Mouse (Mus musculus) adrenal gland, adult 8-10 months (tissue): Measurements from ENCODE around the gene Ube2v1. TPM values are rescaled to one million over a fixed set of nuclear protein-coding genes. Genes with fewer than 3 reads are reported as not detected.
A peak's percentile ranks its signal among the peaks of the same experiment; 100 is the strongest.
"Not testable (repeated sequence)": the region's sequence is repeated elsewhere in the genome, so short reads cannot be mapped to it uniquely, and the experiment has no call there.

ENCODE experiments used
- DNase-seq: peaks from one replicate; pipeline ENCODE4 v3.0.0; 2022
- total RNA-seq, 4 experiments: library from RNA; stranded (reverse); gene quantifications; 2 replicates each; pipeline ENCODE4 v1.2.4; 2022

Ube2v1 gene
- total RNA-seq, 4 experiments from 2014 or later: 175 to 197 (median 191) TPM

DNA sequence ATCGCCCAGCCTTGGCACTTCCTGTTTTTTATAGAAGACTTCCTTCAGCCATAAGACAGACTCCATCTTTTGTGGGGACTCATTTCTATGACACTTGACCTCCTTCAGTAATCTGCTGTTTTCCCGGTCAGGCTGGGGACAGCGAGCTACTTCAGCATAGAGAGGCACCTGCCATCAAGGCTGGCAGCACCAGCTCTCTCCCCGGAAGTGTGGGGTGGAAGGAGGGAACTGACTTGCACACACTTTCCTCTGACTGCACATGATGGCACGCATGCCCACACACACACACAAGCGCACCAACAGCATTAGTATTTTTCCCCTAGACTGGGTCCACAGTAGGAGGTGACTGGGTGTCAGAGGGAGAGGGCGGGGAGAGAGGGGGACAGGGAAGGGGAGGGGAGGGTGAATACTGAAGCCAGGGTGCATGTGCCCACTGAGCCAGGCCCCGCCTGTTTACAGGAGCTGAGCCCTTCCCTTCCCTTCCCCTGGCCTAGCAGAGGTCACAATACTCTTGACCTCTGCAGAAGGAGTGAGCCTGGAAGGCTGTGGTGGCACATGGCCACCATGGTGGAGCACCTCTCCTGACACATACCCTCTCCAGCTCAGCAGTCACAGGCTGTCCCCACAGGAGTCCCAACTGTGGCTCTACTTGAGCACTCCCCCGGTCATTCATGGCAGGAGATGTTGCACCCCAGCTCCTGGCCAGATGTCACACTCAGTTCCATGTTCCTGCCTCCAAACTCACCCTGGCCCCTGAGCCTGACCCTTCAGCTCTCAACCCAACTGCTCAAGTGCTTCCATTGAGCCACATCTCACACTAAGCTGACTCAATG is 10.4 kb downstream of the Ube2v1 start:
- DNase-seq: no peak

DNA sequence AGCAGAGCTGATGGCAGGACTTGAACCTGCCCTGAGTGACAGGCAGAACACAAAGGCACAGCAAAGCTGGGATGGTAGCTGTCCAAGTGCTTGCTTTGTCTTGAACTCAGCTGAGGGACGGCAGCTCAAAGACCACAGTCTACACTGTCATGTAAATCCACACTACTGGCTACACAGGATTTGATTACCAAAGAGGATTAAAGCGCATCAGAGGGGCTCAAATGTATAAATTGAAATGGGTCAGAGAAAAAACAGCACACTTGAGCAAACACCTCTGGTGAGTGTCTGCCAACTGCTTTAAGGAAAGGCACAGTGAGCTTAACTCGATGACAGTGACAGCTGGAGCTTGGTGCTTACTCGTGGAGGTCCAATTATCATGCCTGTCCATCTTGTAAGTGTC is 14.4 kb downstream of the Ube2v1 start:
- DNase-seq: no peak

DNA sequence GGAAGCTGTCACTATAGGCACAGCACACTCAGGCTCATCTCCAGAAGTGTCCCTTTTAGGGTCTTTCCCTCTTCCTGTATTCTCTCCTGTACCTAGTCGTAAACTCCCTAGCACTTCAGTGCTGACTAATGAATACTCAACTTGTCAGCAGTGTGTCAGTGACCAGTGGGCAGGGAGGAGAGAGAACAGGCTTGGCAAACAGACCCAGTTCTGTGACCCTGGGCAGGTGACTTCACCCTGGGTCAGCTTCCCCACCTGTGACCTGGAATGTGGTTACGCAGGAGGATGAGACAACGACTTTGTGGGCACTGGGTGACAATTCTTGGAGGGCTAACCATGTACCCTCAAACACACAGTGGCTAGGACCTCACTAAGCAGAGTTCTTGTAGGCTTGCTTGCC is 14.9 kb downstream of the Ube2v1 start:
- DNase-seq: no peak

DNA sequence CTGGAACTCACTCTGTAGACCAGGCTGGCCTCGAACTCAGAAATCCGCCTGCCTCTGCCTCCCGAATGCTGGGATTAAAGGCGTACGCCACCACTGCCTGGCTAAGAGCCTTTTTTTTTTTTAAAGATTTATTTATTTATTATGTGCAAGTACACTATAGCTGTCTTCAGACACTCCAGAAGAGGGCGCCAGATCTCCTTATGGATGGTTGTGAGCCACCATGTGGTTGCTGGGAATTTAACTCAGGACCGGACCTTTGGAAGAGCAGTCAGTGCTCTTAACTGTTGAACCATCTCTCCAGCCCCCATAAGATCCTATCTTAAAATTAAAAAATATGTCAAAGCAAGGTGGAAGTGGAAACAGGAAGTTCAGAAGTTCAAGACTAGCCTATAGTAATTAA is 18.6 kb downstream of the Ube2v1 start:
- not testable (repeated sequence) for DNase-seq

DNA sequence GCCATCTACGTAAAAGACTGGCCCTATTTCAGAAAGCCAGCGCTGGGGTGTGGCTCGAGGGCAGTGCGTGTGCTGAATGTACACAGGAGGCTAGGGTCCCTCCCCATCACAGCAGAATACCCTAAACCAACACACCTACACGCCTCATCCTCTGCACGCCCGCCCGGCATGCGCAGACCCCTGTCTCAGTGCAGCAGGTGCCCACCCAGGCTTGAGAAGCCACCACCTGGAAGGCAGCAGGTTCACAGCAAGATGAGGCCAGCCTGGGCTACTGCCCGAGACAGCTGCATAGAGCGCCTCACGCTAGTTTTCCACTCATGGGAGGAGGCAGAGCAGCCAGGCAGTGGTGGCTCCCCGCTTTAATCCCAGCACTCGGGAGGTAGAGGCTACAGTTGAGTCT is 19.8 kb downstream of the Ube2v1 start:
- no peak for DNase-seq

DNA sequence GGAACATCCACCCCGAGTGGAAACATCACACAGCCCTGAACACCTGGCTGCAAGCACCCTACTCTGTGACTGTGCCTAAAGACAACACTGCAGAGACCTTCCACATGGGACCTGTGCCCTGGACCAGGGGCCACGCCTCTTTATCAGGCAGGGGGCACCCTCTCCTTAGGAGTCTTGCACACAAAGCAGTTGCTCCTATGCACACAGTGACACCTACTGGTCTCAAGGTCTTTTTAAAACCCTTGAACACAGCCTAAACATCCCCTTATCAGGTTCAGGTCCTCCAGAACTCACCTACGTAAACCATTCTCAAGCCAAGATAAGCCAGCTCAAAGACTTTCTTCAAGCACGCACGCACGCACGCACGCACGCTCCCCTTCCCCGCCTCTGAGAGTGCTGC is 20.6 kb downstream of the Ube2v1 start:
- DNase-seq: no peak

DNA sequence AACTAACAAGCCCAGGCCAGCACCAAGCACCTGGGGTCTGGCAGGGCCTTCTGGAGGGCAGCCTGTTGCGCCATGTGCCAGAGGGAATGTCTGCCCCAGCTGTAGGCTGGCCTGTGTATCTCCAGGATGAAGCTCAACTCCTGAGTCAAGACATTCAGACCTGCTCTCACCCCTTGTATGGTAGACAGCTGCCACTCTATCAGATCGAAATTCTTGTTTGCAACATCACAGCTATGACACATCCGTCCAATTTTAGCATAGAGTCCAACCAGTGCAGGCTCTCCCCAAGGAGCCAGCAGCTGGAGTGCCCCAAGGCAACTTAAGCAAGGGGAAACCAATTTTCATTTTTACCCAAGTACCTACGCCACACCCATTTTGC is 25.2 kb downstream of the Ube2v1 start:
- no peak for DNase-seq

DNA sequence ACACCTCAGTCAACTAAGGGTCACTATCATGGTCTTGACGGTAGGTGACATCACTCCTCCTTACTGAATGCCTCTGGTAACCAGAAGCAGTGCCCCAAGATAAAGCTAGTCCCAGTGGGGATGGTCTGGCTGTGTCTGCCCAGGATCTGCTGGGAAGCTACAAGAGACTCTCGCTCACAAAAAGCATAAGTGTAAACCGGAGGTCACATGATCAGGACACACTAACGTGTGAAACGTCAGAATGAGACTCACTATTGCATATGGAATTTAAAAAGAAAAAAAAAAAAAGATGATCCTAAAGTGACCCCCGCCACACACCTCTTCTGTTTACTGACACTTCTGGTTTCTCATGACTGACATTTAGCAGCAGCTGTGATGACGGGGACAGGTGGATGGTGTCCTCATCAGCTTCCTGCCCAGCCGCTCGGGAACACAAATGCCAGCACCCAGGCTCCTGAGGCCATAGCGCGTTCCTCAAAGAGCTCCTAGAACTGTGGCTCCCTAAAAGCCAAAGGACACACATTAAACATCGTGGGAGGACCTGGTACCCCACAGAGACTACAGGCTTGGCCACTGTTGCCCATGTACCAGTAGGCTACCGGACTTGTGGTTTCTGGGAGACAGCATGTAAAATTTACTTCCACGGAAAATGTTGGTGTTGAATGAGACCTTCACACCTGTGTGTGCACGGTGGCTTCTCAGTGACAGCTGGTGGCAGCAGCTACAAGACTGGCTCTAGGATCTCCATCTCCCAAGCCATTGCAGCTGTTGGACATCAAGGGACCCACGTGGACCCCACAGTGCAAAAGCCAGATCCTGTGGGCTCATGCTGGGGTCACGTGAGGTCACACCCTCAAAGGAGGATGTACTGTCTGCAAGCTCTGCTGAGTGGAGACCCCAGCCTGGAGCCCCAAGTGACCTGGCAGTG is 25.8 kb downstream of the Ube2v1 start:
- no peak for DNase-seq

DNA sequence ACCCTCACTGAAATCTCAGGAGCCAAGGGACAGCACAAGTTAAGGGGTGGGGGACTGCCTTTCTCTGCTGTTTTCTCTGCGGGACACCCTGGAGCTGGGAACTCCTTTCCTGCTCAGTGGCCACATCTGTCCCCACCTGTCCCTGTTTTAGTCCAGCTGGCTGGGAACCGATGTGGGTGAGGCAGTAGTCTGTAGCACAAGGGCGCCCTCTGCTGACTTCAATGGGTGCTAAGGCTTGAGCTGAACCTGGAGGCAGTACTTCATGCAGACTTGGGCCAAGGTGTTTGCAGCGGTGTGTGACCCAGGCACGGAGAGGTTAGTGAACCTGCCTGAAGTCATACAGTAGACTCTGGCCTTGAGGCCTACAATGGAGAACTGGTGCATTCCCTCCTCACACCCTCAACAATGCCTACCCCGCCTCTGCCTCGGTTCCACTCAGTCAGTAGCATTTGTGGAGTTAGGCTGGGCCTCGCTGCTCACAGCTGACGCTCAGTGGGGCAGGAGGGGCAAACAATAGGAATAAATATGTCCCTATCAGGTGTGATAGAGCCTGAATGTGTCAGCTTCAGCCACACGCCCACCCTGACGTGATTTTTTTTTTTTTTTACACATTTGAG is 26.6 kb downstream of the Ube2v1 start:
- peak; percentile 77 for DNase-seq

DNA sequence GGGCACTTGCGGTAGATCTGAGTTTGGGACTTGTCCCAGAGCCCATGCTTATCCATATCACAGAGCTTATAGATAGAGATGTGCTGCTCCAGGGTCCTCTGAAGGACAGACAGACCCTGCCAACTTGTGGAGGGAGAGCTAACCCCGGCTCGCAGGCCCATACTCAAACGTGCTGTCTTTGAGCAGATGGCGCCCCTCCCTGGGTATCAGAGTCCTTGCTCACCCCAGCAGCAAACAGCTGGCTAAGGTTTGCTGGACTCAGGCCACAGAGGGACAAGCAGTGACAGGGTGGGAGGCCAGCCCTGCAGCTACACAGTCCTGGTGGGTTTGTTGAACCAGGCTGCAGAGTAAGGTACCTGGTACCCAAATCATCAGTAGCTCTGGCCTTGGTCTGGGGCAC is 28.9 kb downstream of the Ube2v1 start:
- DNase-seq: no peak

DNA sequence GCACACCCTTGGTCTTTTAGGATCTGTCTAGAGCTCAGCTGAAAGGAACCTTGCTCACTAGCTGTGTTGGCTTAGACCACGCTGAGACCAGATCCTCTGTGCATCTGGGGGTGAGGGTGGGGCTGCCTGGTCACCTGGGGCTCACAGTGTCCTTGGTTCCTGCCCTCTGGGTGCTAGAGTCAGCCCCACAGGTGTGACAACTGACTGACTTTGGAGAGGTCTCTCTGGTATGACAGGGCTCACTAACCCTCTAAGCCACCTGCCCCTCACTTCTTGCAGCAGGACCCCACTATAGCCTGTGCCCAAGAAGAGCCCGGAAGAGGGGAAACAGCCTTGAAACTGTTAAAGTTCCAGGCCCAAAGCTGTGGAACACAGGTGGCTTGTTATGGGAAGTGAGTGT is 29.5 kb downstream of the Ube2v1 start:
- DNase-seq: no peak

DNA sequence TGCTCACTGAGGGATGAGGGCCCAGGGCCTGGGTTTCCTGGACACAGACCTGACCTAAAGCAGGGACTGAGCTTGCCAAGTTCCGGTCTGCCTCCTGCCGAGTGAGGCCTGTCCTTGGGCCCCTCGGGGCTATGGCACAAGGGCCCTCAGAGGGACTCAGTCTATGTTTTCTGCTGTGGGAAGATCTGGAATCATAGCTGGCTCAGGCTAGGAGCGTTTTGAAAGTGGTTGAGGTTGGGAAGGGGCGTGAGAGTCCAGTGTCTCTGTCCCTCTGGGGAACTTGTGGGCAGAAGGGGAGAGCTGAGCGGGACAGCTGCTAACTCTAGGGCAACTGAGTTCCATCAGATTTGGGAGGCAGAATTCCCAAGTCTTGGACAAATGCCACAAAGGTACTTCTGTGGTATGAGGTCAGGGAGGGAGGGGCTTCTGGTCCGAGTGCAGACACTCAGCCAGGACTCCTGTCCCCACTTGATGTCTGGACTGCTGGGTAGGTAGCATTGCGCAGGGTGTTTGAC is 31.4 kb downstream of the Ube2v1 start:
- no peak for DNase-seq

DNA sequence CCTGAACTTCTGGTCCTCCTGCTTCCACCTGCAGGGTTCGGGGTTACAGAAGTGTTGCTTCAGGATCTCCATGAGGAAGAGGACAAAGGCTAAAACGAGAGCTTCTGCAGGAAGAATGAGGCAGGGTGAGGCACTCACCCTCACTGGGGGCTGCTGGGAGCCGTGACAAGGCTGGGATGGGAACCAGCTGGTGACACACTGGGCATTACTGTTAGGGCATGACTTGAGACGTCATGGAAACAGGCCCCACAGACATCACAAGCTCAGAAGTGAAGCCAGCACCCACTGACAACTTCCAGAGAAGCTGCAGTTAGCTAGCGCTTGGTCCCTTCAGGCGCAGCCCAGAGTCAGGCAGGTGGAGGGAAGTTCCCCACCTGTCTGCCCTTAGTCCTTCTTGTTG is 32.0 kb downstream of the Ube2v1 start:
- no peak for DNase-seq

DNA sequence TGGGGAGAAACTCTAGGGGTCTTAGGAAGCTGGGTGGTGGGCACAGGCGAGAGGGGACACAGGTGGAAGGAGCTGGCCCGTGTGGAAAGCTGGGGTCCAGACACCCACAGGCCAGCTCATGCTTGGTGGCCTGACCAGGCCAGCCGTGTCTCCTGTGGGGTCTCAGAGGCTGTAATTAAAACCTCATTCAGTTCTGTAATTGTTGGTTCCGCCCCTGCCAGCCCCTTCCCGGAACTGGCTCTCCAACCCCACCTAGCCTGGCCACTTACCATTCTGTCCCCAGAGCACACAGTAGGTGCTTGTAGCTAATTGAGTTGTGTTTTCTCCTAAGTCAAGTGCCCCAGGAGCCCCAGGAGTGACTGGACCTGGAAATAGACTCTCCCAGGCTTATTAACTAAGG is 32.7 kb downstream of the Ube2v1 start:
- no peak for DNase-seq

DNA sequence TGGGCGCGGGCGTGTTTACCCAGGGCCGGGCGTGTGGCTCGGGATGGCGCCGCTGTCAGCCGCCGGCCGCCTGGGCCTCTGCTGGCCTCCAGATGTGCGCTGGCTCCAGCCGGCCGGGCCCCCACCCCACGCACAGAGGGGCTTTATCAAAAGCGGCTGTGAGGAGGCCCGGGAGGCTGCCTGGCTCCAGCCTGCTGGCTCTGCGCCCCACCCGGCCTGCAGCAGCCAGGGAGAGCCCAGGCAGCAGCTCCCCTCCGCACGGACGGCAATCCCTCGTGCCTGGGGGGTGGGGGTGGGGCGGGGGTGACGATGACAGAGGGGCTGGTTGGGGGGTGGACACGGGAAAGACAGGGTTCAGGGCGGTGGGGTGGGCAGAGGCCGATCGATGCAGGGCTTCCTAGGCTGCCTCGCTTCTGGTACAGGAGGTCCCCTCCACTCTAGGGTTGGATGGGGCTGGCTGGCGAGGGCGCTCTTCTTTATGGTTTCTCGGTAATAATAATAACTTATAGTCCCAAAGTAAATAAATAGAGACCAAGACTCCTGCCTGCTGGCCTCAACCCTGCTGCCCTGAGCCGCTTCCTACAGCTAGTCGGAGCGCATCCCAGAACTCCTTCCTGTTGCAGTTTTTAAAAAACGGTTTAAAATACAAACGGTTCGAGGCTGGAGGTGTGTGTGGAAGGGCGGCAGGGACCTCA is 34.3 kb downstream of the Ube2v1 start:
- DNase-seq: no peak

DNA sequence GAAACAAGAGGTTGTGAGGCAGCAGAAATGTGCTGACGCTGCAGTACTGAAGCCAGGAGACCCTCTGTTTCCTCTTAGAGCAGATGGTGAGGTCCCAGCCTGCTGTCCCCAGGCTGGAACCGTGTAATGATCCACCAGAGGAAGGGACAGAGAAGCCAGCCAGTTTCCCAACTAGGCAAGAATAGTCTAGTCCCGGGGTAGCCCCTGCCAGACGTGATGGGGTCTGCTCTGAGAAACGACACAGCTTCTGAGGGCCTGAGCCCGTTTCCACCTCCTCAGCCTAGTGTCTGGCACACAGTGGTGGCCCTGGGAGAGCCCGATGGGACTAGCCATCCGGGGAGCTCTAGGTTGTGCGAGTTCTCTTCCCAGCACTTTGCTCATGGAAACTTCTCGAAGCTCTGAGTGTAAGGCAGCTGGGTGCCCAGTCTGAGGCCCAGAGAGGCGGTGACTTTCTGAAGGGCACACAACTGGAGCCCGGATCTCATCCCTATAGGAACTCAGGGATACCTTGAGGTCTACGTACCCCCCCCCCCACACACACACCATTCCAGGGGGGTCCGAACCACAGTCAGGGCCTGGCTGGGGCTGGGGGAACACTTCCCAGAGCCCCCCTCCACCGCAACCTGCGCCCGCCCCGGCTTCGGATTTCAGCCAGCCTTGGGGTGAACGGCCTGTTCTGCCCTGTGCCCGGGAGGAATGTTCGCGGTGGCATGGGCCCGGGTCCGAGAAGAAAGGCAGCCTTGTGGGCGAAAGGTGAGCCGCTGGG is 35.0 kb downstream of the Ube2v1 start:
- DNase-seq: no peak

DNA sequence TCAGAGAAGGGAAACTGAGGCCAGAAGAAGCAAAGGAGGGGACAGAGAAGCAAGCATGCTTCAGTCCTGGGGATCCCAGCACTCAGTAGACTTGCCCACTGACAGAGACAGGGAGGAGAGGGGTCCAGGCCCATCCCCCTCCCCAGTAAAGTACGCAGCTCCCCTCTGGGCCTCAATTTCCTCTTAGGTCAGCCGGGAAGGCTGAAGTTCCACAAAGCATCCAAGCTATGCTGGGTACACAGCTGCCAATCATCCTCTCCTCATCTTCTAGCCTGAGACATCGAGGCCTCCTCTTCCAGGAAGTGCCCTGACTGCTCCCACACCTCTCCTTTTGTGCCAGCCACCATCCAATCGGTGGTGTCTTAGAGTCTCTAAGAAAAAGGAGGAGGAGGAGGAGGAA is 35.6 kb downstream of the Ube2v1 start:
- DNase-seq: no peak

DNA sequence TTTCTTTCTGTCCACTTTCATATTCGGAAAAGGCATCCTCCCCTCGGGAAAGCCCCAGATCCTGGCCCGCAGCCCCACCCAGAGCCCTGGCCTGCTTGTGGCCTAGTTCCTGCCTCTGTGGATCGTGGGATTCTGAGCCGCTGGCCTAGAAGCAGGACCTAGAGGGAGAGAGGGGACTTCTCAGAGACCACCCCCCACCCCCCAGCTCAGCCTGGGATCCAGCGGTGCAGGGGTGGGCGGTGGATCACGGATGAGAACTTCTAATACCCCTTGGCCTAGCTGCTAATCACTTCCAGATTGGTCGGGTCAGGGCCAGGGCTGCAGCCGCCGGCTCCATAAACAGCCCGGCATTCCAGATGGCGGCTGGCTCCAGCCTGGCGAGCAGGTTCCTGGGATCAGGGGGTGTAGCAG is 36.1 kb downstream of the Ube2v1 start:
- DNase-seq: no peak

DNA sequence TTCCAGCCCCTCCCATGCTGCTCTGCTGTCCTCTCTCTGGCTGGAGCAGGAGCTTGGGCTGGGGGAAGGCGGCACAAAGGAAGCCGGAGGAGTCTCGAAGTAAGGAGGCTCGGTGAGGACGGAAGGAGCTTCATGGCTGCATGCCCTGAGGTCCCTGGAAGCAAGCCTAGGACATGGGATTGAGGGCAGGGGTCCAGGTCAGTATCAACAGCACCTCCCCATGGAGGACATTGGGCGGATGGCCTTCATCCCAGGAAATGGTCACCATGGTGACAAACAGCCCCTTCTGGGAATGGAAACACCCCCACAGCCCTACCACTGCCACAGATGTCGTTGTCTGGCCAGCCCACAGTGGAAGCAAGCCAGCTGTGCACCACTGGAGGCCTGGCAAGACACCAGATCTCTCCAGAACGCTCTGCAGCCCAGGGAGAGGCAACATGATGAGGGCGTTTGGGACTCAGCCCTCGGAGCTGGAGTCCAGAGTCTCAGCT is 37.4 kb downstream of the Ube2v1 start:
- DNase-seq: peak; percentile 79

DNA sequence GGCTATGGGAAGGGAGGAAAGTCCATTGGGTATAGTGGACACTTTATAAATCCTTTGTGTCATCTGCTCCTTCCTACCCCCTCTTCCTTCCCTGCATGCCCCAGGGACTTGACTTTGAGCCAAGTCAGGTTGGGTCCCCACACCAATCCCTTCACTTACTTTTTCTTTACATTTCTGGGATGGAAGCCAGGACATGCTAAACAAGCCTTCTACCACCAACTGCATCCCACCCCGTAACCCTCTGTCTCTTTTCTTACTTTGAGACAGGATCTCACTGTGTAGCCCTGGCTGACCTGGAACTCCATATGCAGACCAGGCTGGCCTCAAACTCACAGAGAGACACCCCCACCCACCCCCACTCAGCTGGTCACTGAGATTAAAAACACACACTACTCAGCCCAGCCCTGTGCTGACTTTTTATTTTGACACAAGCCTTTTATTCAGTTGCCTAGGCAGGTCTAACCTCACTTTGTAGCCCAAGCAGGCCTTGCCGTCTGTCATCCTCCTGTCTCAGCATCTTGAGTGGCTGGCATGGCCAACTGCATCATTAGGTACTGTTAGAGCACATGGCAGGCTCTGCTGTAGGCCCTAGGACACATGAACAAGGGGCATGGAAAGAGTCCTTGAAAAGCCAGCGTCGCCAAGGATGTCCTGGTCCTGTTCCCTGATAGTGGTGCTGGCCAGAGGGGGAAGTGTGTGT is 38.2 kb downstream of the Ube2v1 start:
- DNase-seq: no peak
